In the genomic region with DNA sequence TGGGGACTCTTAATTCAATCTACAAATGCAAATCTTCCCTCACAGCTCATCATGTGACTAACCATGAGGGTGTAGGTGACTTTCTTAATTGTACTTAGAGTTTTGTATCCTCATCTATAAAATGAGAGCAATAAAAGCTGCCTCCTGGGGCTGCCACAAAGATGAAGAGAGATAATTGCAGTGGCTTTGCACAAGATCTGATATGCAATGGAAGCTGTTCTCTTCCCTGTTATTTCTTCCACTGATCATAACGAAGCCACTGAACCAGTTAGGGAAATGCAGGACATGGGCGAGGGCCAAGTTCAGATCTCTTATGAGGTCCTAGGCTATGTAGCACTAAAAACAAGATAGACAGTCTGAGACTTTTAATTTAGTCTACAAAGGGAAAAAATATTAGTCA, we compare ENCODE assay signal across 22 mouse cellular contexts.
"Had no signal": no experiment of that assay in that cellular context is flagged by ENCODE, and none has a peak within 500 bp of the region (broad histone marks: within the 10 kb centered on the region; RNA-seq: fewer than 3 reads in every experiment).

No protein-coding gene starts in this region.

- H3K9me3 ChIP-seq: kidney, embryonic 15.5 days; limb, embryonic 12.5 days; limb, embryonic 15.5 days; megakaryocyte, embryonic 14.5 days; midbrain, embryonic 10.5 days had no signal

- H3K4me1 ChIP-seq: kidney, embryonic 15.5 days; limb, embryonic 12.5 days; limb, embryonic 15.5 days; midbrain, embryonic 10.5 days had no signal

- H3K4me3 ChIP-seq: kidney, embryonic 15.5 days; limb, embryonic 12.5 days; limb, embryonic 15.5 days; megakaryocyte, embryonic 14.5 days; midbrain, embryonic 10.5 days had no signal

- DNase-seq: kidney, adult 11 months; kidney, adult 8-10 months; kidney, postnatal 10 days; kidney, postnatal 36 days; left cerebral cortex, postnatal 4 days; liver, postnatal 0 days; lung, embryonic 14.5 days; midbrain, embryonic 14.5 days; thymus, adult 2 months; thymus, postnatal 14 days; thymus, postnatal 4 days had no signal

- ATAC-seq: inflammation-experienced regulatory T-cells, adult 6 months; liver, postnatal 0 days; lung, postnatal 0 days had no signal

- H3K36me3 ChIP-seq: kidney, embryonic 15.5 days; limb, embryonic 12.5 days; midbrain, embryonic 10.5 days had no signal

- H3K4me2 ChIP-seq: kidney, embryonic 15.5 days; limb, embryonic 12.5 days; limb, embryonic 15.5 days; liver, embryonic 11.5 days; lung, embryonic 14.5 days had no signal

- H3K9ac ChIP-seq: kidney, embryonic 15.5 days; limb, embryonic 12.5 days; limb, embryonic 15.5 days; liver, embryonic 14.5 days; liver, postnatal 0 days; lung, embryonic 14.5 days had no signal

- H3K27ac ChIP-seq: kidney, embryonic 15.5 days; limb, embryonic 12.5 days; limb, embryonic 15.5 days; liver, embryonic 14.5 days; macrophage; midbrain, embryonic 10.5 days; stomach, postnatal 0 days had no signal

- H3K27me3 ChIP-seq: kidney, embryonic 15.5 days; limb, embryonic 12.5 days; limb, embryonic 15.5 days; megakaryocyte, embryonic 14.5 days had no signal
